Mouse (Mus musculus): Measurements from ENCODE around the gene Drg1. TPM values are rescaled to one million over a fixed set of nuclear protein-coding genes. Genes with fewer than 3 reads are reported as not detected.

The Drg1 gene
- 246 and 250 TPM in 2 replicates for polyA plus RNA-seq (2015; fragmentation: Nextera tagmentation; extraction: Ambion mirVana)

DNA sequence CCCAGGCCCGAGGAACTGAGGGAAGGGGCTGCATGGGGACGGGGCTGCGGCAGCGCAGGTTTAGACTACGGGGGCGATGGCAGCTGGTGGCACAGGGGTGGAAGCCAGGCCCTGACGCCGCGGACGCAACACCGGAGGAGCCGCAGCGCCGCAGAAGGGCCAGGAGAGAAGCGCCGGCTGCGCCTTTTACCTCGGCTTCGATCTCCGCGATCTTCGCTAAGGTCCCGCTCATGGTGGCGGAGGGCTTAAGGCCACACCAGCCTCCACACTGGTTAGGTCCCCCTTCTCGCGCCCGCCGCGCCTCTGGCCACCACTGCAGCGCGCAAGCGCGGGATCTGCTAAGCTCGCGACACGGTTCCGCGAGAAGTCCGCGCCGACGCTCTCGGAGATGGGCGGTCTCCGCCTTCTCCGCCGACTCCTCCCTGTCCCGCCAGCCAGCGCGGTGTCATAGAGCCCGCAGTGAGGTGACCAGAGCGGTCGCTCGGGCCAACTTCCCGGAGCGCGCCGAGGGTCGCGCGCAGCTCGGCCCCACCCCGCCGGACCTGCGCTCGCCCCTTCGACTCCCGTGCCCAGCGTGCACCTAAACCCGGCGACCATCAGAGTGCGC is at the start of gene Drg1:
Drg1 (minus strand) TSS at position 337 of the 607 bp plus-strand sequence.
- DNase-seq (ENCODE audit: low spot score) = peak; percentile 95

DNA sequence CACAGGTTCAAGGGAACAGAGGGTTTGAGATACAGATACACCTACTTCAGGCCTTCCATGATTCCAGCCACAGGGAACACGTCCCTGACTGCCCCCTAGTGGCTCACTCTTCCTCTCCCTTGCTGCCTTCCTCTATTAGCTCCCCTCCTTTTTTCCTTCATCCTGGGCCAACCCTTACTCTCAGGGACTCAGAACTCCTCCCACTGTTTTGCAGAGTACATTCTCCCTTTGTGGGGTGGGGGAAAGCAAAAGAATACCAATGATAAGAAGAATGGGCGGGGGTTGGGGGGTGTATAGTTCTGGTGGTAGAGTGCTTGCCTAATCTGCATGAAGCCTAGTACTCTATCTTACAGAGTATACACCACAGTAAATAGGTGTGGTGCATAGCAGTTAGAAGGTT is 47.9 kb upstream of the Drg1 start:
- DNase-seq (ENCODE audit: low spot score) = no peak

DNA sequence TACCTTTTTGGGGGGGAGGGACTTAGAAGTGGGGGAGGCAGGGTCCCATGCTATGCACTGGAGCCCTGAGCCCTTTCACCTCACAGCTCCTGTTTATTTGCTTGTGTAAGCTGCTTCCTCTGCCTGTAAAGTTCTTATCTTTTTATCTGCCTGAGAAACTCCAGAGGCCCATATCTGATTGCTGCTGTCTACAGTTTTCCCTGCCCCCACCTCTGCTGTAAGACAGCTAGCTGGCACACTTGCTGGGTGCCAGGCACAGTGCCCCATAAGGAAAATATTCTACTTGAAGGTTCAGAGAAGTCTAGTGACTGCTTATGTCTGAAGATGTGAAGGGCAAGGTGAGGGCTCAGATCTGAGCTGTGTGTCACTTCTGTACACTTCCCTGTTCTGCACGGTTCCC is 47.1 kb upstream of the Drg1 start:
- DNase-seq (ENCODE audit: low spot score) = peak; percentile 59

DNA sequence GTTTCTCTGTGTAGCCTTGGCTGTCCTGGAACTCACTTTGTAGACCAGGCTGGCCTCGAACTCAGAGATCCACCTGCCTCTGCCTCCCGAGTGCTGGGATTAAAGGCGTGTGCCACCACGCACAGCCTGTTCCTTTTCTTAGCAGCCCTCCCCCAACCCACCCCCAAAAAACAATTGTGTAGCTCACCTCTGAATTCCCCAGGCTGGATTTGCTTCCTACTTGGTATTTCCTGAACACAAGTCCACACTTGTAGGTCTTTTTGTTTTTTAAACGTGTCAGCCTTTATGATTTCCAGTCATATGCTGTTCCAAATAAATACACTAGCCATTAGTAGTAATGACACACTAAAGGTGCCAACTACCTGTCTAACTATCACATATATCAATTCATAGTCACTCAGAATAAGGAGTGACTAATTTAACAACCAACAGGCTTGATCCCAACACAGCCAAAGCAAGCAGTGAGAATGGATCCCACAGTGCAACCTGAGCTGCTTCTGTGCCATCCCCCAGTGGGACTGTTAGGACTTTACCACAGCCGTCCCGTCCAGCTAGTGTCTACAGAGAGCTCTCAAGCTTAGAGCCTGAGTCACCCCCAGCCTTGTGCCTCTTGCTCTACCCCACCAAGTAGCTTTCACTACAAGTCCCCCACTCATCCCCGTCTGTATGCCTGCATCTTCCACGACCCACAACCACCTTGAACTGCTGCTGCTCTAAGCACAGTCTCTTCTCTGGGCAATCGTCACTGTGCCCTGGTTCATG is 45.6 kb upstream of the Drg1 start:
- DNase-seq (ENCODE audit: low spot score) = no peak

DNA sequence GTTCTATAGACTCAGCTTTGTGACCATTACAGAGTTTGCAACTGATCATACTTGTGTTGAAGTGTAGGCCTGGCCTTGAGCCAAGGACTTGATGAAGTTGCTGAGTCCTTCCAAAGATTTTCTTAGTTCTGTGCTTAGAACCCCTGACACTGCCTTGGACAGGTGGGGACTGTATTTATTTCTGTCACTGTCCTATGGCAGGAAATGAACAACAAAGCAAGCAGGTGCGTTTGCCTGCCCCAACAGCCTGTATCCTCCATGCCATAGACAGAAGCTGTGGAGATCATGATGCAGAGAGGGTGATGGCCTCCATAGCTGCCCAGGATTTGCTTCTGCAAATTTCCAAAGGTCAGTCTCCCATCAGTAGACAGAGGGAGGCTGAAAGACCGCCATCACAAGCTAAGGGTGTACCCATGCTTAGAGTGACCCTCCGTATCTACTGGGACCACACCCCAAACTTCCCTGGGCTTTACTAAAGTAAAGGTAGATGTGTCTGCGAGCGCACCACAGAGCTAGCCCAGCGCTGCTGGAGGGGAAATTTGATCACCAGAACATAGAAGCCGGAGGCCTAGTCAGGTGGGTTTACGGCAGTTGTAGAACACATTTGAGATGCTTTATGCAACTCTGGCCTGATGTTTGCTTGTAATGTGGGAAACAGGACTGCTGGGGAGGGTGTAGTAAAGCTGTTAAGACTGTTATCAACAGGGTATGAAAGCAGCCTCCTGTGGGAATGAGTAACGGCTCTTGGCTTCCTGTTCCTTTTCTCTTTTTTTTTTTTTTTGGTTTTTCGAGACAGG is 44.8 kb upstream of the Drg1 start:
- peak; percentile 69 for DNase-seq (ENCODE audit: low spot score)

DNA sequence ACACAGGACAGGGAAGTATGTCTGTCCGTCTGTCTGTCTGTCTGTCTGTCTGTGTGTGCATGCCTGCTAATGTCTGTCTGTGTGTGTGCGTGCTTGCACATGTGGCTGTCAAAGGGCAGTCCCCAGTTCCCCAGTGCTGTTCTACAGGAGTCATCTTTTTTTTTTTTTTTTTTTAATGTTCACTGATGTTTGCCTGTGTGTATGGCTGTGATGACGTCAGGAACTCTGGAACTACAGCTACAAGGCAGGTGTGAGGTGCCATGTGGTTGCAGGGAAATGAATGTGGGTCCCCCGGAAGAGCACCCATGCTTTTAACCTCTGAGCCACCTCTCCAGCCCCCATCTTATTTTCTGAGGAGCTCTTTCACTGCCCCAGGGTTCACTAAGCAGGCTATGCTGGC is 43.7 kb upstream of the Drg1 start:
- DNase-seq (ENCODE audit: low spot score) = peak; percentile 90

DNA sequence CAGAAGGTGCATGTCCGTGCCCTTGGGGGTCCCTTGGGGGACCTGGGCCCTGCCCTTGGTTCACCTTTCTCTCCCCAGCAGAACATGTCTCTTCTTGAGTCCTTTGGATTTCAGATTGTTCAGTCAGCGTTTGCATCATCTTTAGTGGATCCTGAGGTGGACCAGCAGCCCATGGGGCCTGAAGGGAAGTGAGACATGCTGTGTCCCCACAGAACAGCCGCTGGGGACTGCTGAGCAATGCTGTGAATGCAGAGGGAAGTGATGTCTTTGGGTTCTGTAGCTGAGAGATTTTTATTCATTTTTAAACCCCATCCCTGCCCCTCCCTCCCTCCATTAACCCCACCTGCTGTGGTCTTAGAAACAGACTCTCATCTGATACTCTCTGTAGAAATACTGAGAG is 41.7 kb upstream of the Drg1 start:
- DNase-seq (ENCODE audit: low spot score) = no peak

DNA sequence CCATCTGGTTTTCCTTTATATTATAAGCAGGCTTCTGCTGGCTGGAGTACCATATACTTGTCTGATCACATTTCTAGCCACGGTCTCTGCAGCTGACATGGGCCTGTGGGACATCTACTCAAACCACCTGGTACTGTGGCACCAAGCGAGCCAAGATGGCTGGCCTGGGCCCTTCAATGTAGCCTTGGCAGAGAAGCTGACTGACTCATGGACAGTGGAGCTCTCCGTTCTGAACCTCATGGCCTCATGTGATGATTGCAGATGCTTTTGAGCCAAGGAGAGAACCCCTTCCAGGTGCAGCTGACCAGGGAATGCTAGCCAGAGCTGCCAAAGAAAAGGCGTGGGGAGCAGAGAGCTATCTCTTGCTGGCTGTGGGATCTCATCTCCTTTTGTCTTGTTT is 39.6 kb upstream of the Drg1 start:
- DNase-seq (ENCODE audit: low spot score) = no peak

DNA sequence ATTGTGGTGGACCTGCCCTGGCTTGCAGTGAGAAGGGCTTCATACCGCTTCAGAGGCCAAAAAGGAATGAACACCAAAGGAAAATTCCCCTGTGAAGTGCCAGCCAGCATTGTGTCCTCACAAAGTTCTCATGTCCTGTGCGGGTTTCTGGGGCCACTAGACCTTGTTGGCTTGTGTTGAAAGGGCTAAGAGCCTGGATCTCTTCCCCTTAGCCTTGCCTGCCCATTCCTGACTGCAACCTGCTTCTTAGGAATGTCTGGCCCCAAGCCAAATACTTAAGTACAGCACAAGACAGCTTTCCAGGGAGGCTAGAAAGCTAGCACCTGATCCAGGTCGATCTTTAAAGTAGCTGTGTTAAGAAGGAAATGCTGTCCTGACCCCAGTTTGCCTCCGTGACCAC is 36.6 kb upstream of the Drg1 start:
- DNase-seq (ENCODE audit: low spot score) = no peak

DNA sequence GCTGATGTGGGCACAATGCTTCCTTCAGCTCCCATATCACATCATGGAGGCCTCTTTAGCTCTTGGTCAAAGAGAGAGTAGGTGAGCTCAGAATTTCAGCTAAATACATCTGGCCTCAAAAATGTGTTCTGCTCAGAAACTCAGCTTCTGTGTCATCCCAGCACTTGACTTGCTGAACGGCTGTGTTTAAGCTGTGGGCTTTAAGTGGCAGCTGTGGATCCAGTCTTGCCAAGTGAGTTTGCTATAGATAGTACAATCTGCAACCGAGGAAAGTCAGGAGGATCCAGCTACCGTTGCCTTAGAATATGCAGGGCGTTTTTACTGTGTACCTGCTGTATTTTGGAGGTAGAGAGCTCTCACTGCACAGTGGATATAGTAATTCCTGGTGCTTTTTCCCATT is 36.2 kb upstream of the Drg1 start:
- DNase-seq (ENCODE audit: low spot score) = no peak

DNA sequence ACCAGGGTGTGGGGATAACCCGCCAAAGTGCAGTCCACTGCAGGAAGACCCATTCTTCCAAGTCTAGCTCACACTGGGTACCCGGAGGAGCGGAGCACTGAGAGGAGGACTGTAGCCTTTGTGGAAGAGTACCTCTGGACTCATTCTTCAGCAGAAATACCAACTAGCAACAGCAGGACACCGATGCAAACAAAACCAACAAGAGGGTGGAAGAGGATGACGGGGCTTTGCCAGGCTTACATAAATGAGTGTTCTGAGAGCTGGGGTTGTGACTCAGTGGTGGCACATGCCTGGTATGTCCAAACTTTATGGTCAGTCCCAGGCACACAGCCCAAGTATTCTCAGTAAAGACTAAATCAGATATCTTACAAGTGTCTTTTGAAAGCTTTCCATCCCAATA is 34.9 kb upstream of the Drg1 start:
- DNase-seq (ENCODE audit: low spot score) = no peak

DNA sequence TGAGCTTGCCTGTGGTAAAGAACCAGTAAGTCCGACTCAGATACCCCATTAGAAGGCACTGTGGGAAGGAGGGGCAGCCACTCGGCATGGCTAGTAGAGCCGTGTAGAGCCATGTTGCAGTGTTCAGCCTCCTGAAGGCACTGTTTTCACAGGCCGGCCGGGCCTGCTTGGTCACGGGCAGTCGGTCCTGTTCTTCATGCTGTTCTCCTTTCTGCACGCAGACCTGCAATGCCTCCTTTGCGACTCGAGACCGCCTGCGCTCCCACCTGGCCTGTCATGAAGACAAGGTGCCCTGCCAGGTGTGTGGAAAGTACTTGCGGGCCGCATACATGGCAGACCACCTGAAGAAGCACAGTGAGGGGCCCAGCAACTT is 32.6 kb upstream of the Drg1 start:
- DNase-seq (ENCODE audit: low spot score) = peak; percentile 64

DNA sequence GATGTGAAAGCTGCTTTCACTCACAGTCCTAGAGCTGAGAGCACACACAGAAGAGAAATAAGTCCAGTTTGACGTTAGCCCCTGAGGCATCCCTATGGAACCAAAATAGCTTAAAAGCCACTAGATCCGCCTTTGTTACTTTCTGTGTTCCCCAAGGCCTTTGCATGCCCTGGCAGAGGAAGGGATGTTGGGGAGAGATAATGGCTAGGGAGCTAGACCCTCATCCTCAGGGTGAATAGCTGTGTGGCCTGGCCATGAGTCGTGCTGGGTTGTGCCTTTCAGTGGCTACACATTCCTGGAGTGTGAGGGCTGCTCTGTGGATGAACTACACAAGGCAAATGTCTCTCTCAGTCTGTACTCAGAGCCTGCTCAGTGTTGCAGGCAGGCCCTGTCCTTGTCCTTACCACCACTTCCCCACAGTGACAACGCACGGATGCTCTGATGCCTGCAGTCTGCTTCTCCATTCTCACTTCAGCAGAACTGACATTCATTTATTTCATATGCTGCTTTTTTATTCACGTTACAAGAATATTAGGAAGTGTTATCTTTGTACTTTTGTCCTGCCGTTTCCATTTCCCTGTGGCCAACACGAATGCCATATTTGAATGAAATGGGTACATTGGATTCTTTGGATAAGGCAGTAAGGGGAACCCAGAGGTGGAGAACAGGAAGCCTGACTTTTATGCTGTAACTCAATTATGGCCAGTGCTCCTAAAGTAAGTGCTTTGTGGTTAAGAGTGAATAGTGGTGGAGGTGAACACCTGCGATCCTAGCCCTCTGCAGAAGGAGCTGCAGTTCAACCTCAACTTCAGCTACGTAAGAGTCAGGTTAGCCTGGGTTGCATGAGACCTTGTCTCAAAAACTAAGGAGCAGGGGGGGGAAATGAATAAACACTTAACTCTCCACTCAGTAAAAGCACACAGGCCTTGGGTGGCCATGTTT is 31.9 kb upstream of the Drg1 start:
- peak; percentile 68 for DNase-seq (ENCODE audit: low spot score)

DNA sequence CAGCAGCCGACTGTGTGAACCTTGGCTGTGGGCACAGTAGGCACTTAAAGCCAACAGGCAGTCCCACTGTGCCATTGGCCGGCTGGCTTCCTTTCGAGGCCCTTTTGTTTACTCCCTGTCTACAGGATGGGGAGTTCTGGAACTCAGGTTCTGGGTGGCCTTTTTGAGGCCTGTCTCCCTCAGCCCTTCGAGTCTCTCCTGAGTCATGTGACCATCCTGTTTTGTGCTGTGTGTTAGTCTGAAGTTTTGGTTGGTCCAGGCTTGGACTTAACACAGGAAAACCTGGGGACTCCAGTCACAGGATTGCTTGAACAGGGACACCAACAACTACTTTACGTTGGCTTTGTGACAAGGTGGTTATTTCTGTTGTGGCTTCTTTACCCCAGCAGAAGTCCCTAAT is 29.8 kb upstream of the Drg1 start:
- no peak for DNase-seq (ENCODE audit: low spot score)

DNA sequence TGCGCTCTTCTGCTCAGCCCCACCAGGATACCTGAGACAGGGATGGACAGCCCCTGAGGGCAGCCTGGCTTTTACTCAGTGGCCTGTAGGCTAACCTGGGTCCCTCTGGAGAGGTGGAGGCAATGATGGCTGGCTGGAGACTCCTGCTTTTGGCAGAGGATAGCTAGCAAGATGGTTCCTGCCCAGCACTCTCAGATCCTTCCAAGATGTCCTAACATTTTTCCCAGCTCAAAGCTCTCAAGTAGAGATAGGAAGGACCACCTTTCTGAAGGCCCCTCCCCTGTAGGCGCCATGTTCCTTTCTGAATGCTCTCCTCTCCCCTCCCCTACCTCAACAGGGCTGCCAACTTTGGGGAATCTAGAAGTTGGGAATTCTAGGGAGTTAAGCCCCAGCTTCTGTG is 28.4 kb upstream of the Drg1 start:
- DNase-seq (ENCODE audit: low spot score) = no peak

DNA sequence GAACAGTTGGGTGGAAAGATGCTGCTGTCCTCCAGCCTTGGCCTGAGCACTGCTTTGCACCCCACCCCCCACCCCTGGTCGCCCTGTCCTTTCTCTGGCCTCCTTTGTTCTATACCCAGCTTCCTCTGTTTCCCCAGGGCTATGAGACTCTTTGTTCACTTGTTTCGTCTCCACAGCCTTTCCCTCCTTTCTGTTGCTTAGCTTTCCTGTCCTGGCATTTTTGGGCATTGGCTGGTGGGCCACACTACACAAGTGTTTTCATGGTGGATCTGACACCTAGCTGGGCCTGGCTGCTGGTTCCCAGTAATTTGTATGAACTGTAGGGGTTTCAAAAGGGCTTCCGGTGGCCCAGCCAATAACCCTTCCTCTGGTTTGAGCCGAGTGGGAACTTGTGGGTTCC is 27.1 kb upstream of the Drg1 start:
- no peak for DNase-seq (ENCODE audit: low spot score)

DNA sequence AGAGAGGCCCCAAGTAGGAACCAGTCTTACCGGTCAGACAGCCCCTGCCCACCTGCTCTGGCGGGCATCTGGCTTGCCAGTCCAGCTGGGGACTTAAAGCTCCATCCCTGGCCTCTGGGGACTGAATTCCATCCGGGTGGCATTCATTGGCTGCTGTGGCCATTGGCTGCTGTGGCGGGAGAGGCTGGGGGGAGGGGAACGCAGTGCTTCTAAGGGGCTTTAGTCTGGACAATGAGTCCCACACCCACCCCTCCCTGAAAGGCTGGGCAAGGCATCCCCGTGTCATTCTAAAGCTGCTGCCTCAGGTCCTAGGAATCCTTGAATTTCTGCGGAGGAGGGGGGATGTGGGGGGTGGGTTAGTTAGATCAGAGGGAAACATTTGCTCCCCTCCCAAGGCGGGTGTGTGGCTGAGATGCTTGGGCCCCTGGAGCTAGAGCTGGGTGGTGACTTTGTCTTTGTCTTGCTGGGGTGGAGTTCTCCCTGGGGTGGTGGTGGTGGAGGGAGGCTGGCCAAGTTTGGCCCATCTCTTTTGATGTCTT is 26.6 kb upstream of the Drg1 start:
- DNase-seq (ENCODE audit: low spot score) = no peak

DNA sequence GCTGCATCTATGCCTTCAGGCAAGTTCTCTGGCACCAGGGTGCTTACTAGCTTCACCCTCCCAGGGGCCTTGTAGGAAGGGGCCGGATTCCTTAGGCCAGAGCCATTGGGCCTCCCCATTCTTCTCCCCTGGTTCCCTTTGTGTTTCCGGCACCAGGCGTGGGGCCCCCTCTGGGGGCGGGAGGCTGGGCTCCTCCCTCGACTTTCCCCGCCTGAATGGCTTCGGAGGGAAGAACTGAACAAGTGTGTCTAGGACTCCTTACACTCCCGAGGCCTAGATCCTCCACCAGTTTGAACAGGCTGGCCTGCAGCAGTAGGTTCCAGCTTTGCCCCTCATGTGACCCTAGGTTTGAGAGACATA is 25.8 kb upstream of the Drg1 start:
- peak; percentile 71 for DNase-seq (ENCODE audit: low spot score)

DNA sequence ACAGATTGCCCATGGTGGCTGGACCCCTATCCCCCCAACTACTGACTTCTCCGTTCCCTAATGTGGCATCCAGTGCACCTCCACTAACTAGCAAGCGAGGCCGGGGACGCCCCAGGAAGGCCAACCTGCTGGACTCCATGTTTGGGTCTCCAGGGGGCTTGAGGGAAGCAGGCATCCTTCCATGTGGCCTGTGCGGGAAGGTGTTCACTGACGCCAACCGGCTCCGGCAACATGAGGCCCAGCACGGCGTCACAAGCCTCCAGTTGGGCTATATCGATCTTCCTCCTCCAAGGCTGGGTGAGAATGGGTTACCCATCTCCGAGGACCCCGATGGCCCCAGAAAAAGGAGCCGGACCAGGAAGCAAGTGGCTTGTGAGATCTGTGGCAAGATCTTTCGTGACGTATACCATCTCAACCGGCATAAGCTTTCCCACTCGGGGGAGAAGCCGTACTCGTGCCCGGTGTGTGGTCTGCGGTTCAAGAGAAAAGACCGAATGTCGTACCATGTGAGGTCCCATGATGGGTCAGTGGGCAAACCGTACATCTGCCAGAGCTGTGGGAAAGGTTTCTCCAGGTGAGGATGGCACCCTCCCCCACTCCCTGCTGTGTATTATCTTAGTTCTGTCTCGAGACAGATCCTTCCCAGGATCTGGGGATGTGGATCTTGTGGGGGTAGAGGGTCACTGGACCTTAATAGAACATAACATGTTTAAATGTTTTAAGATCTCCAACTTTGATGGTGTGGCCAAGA is 25.3 kb upstream of the Drg1 start:
- peak; percentile 39 for DNase-seq (ENCODE audit: low spot score)

DNA sequence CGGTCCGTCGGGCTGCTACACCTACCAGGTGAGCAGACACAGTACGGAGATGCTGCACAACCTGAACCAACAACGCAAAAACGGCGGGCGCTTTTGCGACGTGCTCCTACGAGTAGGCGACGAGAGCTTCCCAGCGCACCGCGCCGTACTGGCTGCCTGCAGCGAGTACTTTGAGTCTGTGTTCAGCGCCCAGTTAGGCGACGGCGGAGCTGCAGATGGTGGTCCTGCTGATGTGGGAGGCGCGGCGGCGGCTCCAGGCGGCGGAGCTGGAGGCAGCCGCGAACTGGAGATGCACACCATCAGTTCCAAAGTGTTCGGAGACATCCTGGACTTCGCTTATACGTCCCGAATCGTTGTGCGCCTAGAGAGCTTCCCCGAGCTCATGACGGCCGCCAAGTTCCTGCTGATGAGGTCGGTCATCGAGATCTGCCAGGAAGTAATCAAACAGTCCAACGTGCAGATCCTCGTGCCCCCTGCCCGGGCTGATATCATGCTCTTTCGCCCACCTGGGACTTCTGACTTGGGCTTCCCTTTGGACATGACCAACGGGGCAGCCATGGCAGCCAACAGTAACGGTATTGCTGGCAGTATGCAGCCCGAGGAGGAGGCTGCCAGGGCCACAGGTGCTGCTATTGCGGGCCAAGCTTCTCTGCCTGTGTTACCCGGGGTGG is 24.6 kb upstream of the Drg1 start:
- DNase-seq (ENCODE audit: low spot score) = peak; percentile 78
